ENCODE assay signal across 8 mouse cellular contexts in the genomic region with DNA sequence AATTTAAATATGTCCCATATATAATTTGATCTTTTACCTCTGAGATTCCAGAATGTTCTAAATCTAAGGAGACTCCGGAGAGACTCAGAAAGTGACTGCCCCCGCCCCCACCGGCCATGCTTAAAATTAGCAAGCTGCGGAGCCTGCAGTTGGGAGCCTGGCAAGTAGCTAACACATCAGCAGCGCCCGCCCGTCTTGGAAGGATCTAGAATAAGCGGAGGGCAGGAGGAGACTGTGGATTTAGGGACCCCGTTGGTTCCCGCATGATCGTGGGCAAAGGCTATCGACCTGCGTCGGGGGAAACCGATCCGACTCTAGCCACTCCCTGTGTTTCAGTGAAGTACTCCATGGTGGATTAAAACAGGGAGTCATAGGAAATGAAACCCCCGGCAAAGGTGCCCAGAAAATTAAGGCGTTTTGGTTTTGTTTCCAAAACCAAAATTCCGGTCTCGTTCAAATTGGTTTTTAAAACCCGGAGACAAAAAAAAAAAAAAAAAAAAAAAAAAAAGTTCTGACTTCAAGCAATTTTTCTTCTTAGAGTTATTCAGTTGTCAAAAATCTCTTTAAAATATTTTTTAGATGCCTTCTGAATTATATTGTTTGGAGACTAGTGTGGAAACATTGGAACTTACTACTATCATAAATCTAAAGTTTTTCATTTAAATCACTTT. TPM values are rescaled to one million over a fixed set of nuclear protein-coding genes. Genes with fewer than 3 reads are reported as not detected.
DNase-seq lines count a peak whose midpoint lies in the region; ATAC-seq lines count a peak whose summit lies in the region.

No protein-coding gene starts in this region.

- H3K27me3 ChIP-seq in kidney, embryonic 16.5 days (ENCODE audit: insufficient read depth, low read length), result peaks cover 38% of the 10 kb centered on the region
- peaks cover 19% of the 10 kb centered on the region for H3K27me3 ChIP-seq in hindbrain, embryonic 14.5 days (ENCODE audit: control insufficient read depth, insufficient read depth, low read length)
- H3K27me3 ChIP-seq in midbrain, embryonic 15.5 days (replicated peaks), result peaks cover 13% of the 10 kb centered on the region

- H3K9me3 ChIP-seq in kidney, embryonic 16.5 days (ENCODE audit: low read length), result no peaks in the 10 kb centered on the region
- no peaks in the 10 kb centered on the region for H3K9me3 ChIP-seq in hindbrain, embryonic 14.5 days (ENCODE audit: control insufficient read depth, low read length)
- no peaks in the 10 kb centered on the region for H3K9me3 ChIP-seq in midbrain, embryonic 15.5 days

- H3K4me3 ChIP-seq in kidney, embryonic 16.5 days (ENCODE audit: low read length), result peak overlapping the region; percentile 30
- H3K4me3 ChIP-seq in hindbrain, embryonic 14.5 days (replicated peaks; ENCODE audit: low read length), result peak overlapping the region; percentile 29
- peak overlapping the region; percentile 23 for H3K4me3 ChIP-seq in midbrain, embryonic 15.5 days

- no peak overlapping the region for H3K9ac ChIP-seq in kidney, embryonic 16.5 days (replicated peaks; ENCODE audit: low read length)
- H3K9ac ChIP-seq in hindbrain, embryonic 14.5 days, result no peak overlapping the region; the same call in 1 of the 2 replicates
- no peak overlapping the region for H3K9ac ChIP-seq in midbrain, embryonic 15.5 days

- DNase-seq in kidney, adult 8-10 months, result no peak
- peak; percentile 77 for DNase-seq in embryo, embryonic 11 days
- no peak for DNase-seq in hindbrain, embryonic 14.5 days (ENCODE audit: low spot score)
- no peak for DNase-seq in urinary bladder, postnatal 36 days (ENCODE audit: low spot score in 2 of 2)
- DNase-seq in cerebellum, adult 9-10 months, result no peak

- peak overlapping the region; percentile 42 for H3K4me2 ChIP-seq in kidney, embryonic 16.5 days (replicated peaks; ENCODE audit: low read depth, low read length)
- H3K4me2 ChIP-seq in hindbrain, embryonic 14.5 days (replicated peaks), result peak overlapping the region; percentile 50
- peak overlapping the region; percentile 38 for H3K4me2 ChIP-seq in midbrain, embryonic 15.5 days

- no peaks in the 10 kb centered on the region for H3K36me3 ChIP-seq in kidney, embryonic 16.5 days (ENCODE audit: insufficient read depth, low read length)
- H3K36me3 ChIP-seq in hindbrain, embryonic 14.5 days (replicated peaks; ENCODE audit: control insufficient read depth, insufficient read depth), result no peaks in the 10 kb centered on the region
- H3K36me3 ChIP-seq in midbrain, embryonic 15.5 days (replicated peaks), result no peaks in the 10 kb centered on the region

- H3K4me1 ChIP-seq in kidney, embryonic 16.5 days (ENCODE audit: insufficient read depth, low read length), result peaks cover 5% of the 10 kb centered on the region; the same call in 1 of the 2 replicates
- H3K4me1 ChIP-seq in hindbrain, embryonic 14.5 days (replicated peaks; ENCODE audit: control insufficient read depth, insufficient read depth, low read length), result peaks cover 22% of the 10 kb centered on the region; the same call in 1 of the 2 replicates
- peaks cover 25% of the 10 kb centered on the region for H3K4me1 ChIP-seq in midbrain, embryonic 15.5 days

- 2% methylated on average over 21 of the region's 21 CpGs for WGBS in kidney, embryonic 16.5 days
- WGBS in hindbrain, embryonic 14.5 days, result 3% methylated on average over 21 of the region's 21 CpGs
- 3% methylated on average over 21 of the region's 21 CpGs for WGBS in midbrain, embryonic 15.5 days

- no peak for ATAC-seq in kidney, embryonic 16.5 days (ENCODE audit: low FRiP score, low TSS enrichment)
- ATAC-seq in hindbrain, embryonic 14.5 days (ENCODE audit: low FRiP score), result no peak
- ATAC-seq in midbrain, embryonic 15.5 days (replicated peaks), result no peak
- no peak for ATAC-seq in granulocyte monocyte progenitor cell, adult 5-6 weeks (replicated peaks; ENCODE audit: poor library complexity, severe bottlenecking)

- H3K27ac ChIP-seq in kidney, embryonic 16.5 days (ENCODE audit: low read length), result no peak overlapping the region
- H3K27ac ChIP-seq in hindbrain, embryonic 14.5 days, result no peak overlapping the region
- H3K27ac ChIP-seq in midbrain, embryonic 15.5 days, result no peak overlapping the region

RNA-seq across cellular contexts. Expression of a gene that starts 12.4 kb away (rescaled TPM):
- polyA plus RNA-seq in kidney, embryonic 16.5 days (2015; fragmentation: Nextera tagmentation; extraction: Ambion mirVana), result 0.75 and 1.3 TPM in 2 replicates
- polyA plus RNA-seq in hindbrain, embryonic 14.5 days (2014; fragmentation: Nextera tagmentation; extraction: Ambion mirVana), result 8.8 and 9.1 TPM in 2 replicates
- polyA plus RNA-seq in midbrain, embryonic 15.5 days (2015; fragmentation: Nextera tagmentation; extraction: Ambion mirVana), result 8.7 and 9.0 TPM in 2 replicates
- total RNA-seq in granulocyte monocyte progenitor cell, adult 5-6 weeks (2014; fragmentation: Nextera tagmentation), result not detected in 2 replicates
- not detected in 2 replicates for total RNA-seq in granulocyte monocyte progenitor cell, adult 5-6 weeks (2017)
